Mouse (Mus musculus): ENCODE data around the gene Hist2h2aa1. TPM values are rescaled to one million over a fixed set of nuclear protein-coding genes. Genes with fewer than 3 reads are reported as not detected.
"Not testable (repeated sequence)": the region's sequence is repeated elsewhere in the genome, so short reads cannot be mapped to it uniquely, and the experiment has no call there.

Gene Hist2h2aa1
- total and polyA plus RNA-seq, 3 experiments, result 0.79 to 5,191 (median 124) TPM

- Histone ChIP-seq H3K4me3 (ENCODE audit: low read depth, low read length) (peak overlapping the region; percentile 67; the same call in 1 of the 2 replicates), H3K27me3 (ENCODE audit: insufficient read depth, low read length) (no peaks in the 10 kb centered on the region), H3K4me1 (ENCODE audit: insufficient read depth, low read depth, low read length) (peaks cover 20% of the 10 kb centered on the region), H3K36me3 (replicated peaks) (no peaks in the 10 kb centered on the region), H3K9me3 (replicated peaks) (no peaks in the 10 kb centered on the region)
- TF ChIP-seq GATA2 (IDR thresholded peaks at IDR 0.05; ENCODE audit: borderline replicate concordance, low read depth, low read length), result no peak
- peak; percentile 27; the same call in 1 of the 2 replicates for TF ChIP-seq POLR2AphosphoS5 (IDR thresholded peaks at IDR 0.05; ENCODE audit: insufficient replicate concordance, low read depth, low read length)
- no peak for DNase-seq (ENCODE audit: low spot score)
- no peak for ATAC-seq (ENCODE audit: extremely low read depth, insufficient number of reproducible peaks, low FRiP score, poor library complexity, severe bottlenecking)
These were observed 8.4 kb upstream of the Hist2h2aa1 start for GRCm38 (mm10) chr3:96236834-96237334.

GRCm38 (mm10) chr3:96237335-96237903 lies 7.9 kb upstream of the Hist2h2aa1 start:
- Histone ChIP-seq H3K4me1 (ENCODE audit: insufficient read depth, low read depth, low read length) (peaks cover 22% of the 10 kb centered on the region), H3K9me3 (replicated peaks) (no peaks in the 10 kb centered on the region), H3K4me3 (ENCODE audit: low read depth, low read length) (peak overlapping the region; percentile 67), H3K27me3 (ENCODE audit: insufficient read depth, low read length) (no peaks in the 10 kb centered on the region), H3K36me3 (replicated peaks) (no peaks in the 10 kb centered on the region)
- ATAC-seq (ENCODE audit: extremely low read depth, insufficient number of reproducible peaks, low FRiP score, poor library complexity, severe bottlenecking), result no peak
- TF ChIP-seq POLR2AphosphoS5 (IDR thresholded peaks at IDR 0.05; ENCODE audit: insufficient replicate concordance, low read depth, low read length) (peak; percentile 70; the same call in 1 of the 2 replicates), TAL1 (conservative IDR thresholded peaks at IDR 0.05; ENCODE audit: low read depth, low read length) (no peak)
- DNase-seq (ENCODE audit: low spot score), result no peak

GRCm38 (mm10) chr3:96237904-96238511 lies 7.3 kb upstream of the Hist2h2aa1 start:
- H3K36me3 ChIP-seq (replicated peaks), result no peaks in the 10 kb centered on the region
- DNase-seq (ENCODE audit: low spot score), result no peak
- ATAC-seq (ENCODE audit: extremely low read depth, insufficient number of reproducible peaks, low FRiP score, poor library complexity, severe bottlenecking), result no peak

GRCm38 (mm10) chr3:96238954-96239793 lies 6.1 kb upstream of the Hist2h2aa1 start, which contains the start of gene Hist2h3c2:
Gene Hist2h3c2 (minus strand): TSS chr3:96239127.
- H3K36me3 ChIP-seq (replicated peaks); H3K27me3 ChIP-seq (ENCODE audit: insufficient read depth, low read length); H3K9me3 ChIP-seq (replicated peaks); DNase-seq (ENCODE audit: low spot score): not testable (repeated sequence)
- Histone ChIP-seq H3K4me3 (ENCODE audit: low read depth, low read length) (peak within 1 kb of the TSS; percentile 67), H3K4me1 (ENCODE audit: insufficient read depth, low read depth, low read length) (peaks cover 29% of the 10 kb centered on the region)
- peak; percentile 81; the same call in 1 of the 2 replicates for TF ChIP-seq POLR2AphosphoS5 (IDR thresholded peaks at IDR 0.05; ENCODE audit: insufficient replicate concordance, low read depth, low read length)
- peak; percentile 77 for ATAC-seq (ENCODE audit: extremely low read depth, insufficient number of reproducible peaks, low FRiP score, poor library complexity, severe bottlenecking)

More at GRCm38 (mm10) chr3:96237904-96238511, 7.3 kb upstream of the Hist2h2aa1 start:
- Histone ChIP-seq H3K9me3 (replicated peaks) (no peaks in the 10 kb centered on the region), H3K27me3 (ENCODE audit: insufficient read depth, low read length) (no peaks in the 10 kb centered on the region), H3K4me3 (ENCODE audit: low read depth, low read length) (peak overlapping the region; percentile 67), H3K4me1 (ENCODE audit: insufficient read depth, low read depth, low read length) (peaks cover 23% of the 10 kb centered on the region)
- TF ChIP-seq GATA1 (IDR thresholded peaks at IDR 0.05; ENCODE audit: borderline replicate concordance, low read length) (no peak), POLR2AphosphoS5 (IDR thresholded peaks at IDR 0.05; ENCODE audit: insufficient replicate concordance, low read depth, low read length) (peak; percentile 85; the same call in 1 of the 2 replicates), CTCF (IDR thresholded peaks at IDR 0.05; ENCODE audit: low read depth, low read length) (no peak), GATA2 (IDR thresholded peaks at IDR 0.05; ENCODE audit: borderline replicate concordance, low read depth, low read length) (no peak)

- Histone ChIP-seq H3K4me3 (ENCODE audit: low read depth, low read length) (peak within 1 kb of the TSS; percentile 67), H3K4me1 (ENCODE audit: insufficient read depth, low read depth, low read length) (peaks cover 38% of the 10 kb centered on the region)
- not testable (repeated sequence) for H3K27me3 ChIP-seq (ENCODE audit: insufficient read depth, low read length); H3K36me3 ChIP-seq (replicated peaks); DNase-seq (ENCODE audit: low spot score); H3K9me3 ChIP-seq (replicated peaks)
- peak; percentile 74 for ATAC-seq (ENCODE audit: extremely low read depth, insufficient number of reproducible peaks, low FRiP score, poor library complexity, severe bottlenecking)
These were observed 5.1 kb upstream of the Hist2h2aa1 start, which contains the start of gene Hist2h2aa2 for GRCm38 (mm10) chr3:96239949-96240798. Gene Hist2h2aa2 (minus strand): TSS chr3:96240276.

- Histone ChIP-seq H3K27me3 (ENCODE audit: insufficient read depth, low read length) (no peaks in the 10 kb centered on the region), H3K4me1 (ENCODE audit: insufficient read depth, low read depth, low read length) (peaks cover 38% of the 10 kb centered on the region), H3K36me3 (replicated peaks) (no peaks in the 10 kb centered on the region), H3K9me3 (replicated peaks) (no peaks in the 10 kb centered on the region), H3K4me3 (ENCODE audit: low read depth, low read length) (no peak overlapping the region)
- TF ChIP-seq GATA2 (IDR thresholded peaks at IDR 0.05; ENCODE audit: borderline replicate concordance, low read depth, low read length) (no peak), POLR2AphosphoS5 (IDR thresholded peaks at IDR 0.05; ENCODE audit: insufficient replicate concordance, low read depth, low read length) (no peak), GATA1 (IDR thresholded peaks at IDR 0.05; ENCODE audit: borderline replicate concordance, low read length) (no peak), TAL1 (conservative IDR thresholded peaks at IDR 0.05; ENCODE audit: low read depth, low read length) (no peak), CTCF (IDR thresholded peaks at IDR 0.05; ENCODE audit: low read depth, low read length) (no peak)
- ATAC-seq (ENCODE audit: extremely low read depth, insufficient number of reproducible peaks, low FRiP score, poor library complexity, severe bottlenecking) (no peak), DNase-seq (ENCODE audit: low spot score) (no peak)
These were observed 4.5 kb upstream of the Hist2h2aa1 start for GRCm38 (mm10) chr3:96240799-96241197.
